Mouse (Mus musculus) adrenal gland, adult 2 months (tissue): Measurements from ENCODE around the gene Gdpd3. TPM values are rescaled to one million over a fixed set of nuclear protein-coding genes. Genes with fewer than 3 reads are reported as not detected.
A peak's percentile ranks its signal among the peaks of the same experiment; 100 is the strongest.

Experiments
- DNase-seq: peaks from one replicate; pipeline ENCODE4 v3.0.0; 2021
- polyA plus RNA-seq: library from polyadenylated mRNA; depleted of rRNA; stranded (reverse); fragments of >200 nt; gene quantifications from 2 replicates; pipeline ENCODE4 v1.2.3, GENCODE M21; 2012; rRNA removed
- total RNA-seq, 2 experiments: library from RNA; stranded (reverse); gene quantifications; 2 replicates each; pipeline ENCODE4 v1.2.3; 2021

Gdpd3 gene
- total and polyA plus RNA-seq, 3 experiments: 2.4 to 10.2 (median 2.4) TPM

DNA sequence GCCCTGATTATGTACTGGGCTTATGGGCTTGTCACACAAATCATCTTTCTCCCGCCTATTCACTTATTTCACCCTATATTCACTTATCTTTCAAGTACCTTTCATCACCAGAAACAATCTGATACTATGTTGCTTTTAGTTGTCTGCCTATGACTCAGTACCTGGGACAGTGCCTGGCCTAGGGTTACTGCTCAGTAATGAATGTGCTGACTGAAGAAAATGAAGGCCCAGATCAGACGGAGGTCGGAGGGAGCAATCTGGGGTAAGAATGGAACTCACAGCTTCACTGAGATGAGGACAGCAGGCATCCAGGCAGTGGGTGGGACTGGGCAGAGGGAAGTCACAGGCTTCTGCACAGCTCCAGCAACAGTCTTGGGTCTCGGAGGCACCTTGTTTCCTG, 41.3 kb downstream of the Gdpd3 start:
- peak; percentile 60 for DNase-seq

DNA sequence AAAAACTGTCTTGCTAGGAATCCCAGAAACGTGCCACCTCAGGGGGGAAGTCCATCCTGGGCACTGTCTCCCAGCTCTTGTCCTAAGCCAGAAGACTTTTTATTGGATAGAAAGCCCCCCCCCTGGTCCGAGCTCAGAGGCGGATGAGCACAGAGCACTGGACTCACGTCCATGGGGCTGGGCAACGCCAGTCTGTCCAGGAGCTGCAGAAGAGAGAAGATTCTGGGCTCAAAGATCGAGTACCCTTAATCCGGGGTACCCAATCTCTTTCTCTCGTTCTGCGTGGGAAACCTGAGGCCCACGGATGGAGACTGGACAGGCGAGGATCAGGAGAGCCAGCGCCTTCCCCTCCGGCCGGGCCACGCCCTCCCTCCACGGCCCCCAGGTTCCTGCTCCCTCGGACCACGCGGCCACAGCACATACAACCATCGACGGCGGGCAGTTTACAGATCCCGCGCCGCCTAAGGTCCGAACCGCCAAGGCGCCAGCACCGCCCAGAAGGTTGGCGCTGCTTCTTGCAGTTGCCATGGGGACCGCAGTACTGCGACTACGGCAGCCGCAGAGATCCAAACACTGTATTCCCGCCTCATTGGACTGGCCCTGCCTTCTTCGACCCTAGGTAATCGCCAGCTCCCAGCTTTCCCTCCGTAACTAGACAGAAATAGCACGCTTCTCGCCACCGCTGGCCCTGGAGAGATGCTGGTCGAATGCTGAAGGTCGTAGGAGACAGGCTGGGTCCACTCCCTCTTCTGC, 42.7 kb downstream of the Gdpd3 start:
- DNase-seq: peak; percentile 93

DNA sequence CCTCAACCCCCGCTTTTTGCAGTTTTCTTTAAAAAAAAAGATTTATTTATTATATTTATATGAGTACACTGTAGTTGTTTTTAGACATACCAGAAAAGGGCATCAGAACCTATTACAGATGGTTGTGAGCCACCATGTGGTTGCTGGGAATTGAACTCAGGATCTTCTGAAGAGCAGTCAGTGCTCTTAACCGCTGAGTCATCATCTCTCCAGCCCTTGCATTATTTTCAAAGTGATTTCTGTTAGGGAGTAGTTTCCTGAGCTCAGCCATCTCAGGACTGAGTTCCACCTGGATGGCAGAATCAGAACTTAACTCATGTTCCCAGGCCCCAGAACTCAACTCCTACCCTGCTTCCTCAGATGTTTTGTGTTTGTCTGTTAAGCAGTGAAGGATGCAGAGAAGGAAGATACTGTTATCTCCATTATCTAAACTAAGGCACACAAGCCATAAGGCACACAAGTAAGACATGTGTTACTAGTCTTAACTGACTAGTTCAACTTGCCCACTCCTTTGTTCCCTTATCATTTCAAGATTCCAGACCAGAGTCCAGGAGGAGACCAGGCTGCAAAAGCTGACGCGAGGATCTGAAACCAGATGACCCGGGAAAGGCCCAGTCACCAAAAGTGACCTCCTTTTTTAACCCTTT, 43.7 kb downstream of the Gdpd3 start:
- DNase-seq: no peak

GRCm38 (mm10) chr7:126815726-126816222, 49.6 kb downstream of the Gdpd3 start:
- peak; percentile 55 for DNase-seq

GRCm38 (mm10) chr7:126816494-126816893, 50.4 kb downstream of the Gdpd3 start:
- no peak for DNase-seq

DNA sequence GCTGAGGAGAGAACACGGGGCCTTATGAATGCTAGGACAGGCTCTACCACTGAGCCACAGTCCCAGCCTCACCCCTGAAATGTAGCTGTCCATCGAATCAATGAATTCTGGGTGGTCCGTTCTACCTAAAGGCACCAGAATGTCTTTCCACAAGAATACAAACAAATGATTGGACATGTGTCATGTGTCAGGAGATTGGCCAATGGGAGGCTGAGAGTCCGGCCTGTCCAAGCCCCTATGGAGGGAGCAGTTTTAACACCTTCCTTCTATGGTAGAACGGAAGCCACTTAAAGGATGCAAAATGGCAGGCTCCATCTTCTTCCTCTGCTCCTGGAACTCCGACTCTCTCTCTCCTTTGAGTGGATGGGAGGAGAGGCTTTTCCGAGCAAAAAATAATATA, 51.5 kb downstream of the Gdpd3 start:
- DNase-seq: no peak

- no peak for DNase-seq
Observed at GRCm38 (mm10) chr7:126818818-126819217, 52.7 kb downstream of the Gdpd3 start.

GRCm38 (mm10) chr7:126821835-126822511, 55.8 kb downstream of the Gdpd3 start:
- DNase-seq: peak; percentile 88

DNA sequence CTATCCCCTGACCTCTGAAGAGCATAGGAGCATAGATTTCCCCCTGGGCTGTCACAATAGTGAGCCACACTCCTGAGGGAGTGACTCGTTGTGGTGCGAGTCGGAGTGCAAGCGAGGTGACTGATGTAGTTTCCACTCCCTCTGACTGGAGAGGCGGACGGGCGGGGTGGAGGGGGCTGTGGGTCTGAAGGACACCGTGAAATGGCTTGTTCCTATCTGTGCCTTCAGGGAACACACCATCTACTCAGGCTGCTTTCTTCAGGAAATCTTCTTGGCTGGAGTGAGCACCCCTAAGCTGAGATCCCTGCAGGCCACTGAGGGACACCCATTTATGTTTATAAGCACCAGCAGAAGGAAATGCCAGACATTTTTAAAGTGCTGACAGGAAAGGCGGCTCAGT, 56.6 kb downstream of the Gdpd3 start:
- DNase-seq: peak; percentile 63

- no peak for DNase-seq
Observed at GRCm38 (mm10) chr7:126823202-126823711, 57.1 kb downstream of the Gdpd3 start.

DNA sequence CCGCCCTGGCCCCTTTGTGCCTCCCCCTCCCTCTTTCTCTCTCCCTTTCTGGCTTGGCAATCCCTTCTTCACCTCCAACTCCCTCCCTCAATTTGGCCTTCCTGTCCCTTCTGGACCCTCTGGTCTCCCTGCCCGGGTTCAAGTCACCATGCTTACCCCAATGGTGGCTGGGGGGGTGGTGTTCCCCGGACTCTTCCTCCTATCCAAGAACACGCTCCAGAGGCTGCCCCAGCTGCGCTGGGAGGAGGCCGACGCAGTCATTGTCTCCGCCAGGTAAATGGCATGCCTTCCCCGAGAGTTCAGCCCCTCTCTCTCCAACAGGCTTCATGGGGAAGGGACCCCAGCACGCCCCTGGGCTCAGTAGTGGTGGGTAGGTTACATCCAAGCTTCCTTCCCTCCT, 57.8 kb downstream of the Gdpd3 start:
- DNase-seq: no peak

Other genes with a start within 250 kb of the Gdpd3 start
- gene Eif3c, start 199.9 kb upstream of the Gdpd3 start, total RNA-seq: 100 to 1,000 TPM; 236 to 240 TPM
- 97.2 and 133 TPM in 2 replicates for gene Eif3c, start 199.9 kb upstream of the Gdpd3 start, polyA plus RNA-seq
- gene Apobr, start 181.4 kb upstream of the Gdpd3 start, total RNA-seq: 1 to 10 TPM; 2.0 to 4.7 TPM
- 5.3 and 7.5 TPM in 2 replicates for gene Apobr, start 181.4 kb upstream of the Gdpd3 start, polyA plus RNA-seq
- 10 to 100 TPM; 33.2 to 47.4 TPM for gene Cln3, start 180.5 kb upstream of the Gdpd3 start, total RNA-seq
- 52.8 and 56.1 TPM in 2 replicates for gene Cln3, start 180.5 kb upstream of the Gdpd3 start, polyA plus RNA-seq
- gene Il27, start 171.4 kb upstream of the Gdpd3 start, total RNA-seq: not detected
- gene Il27, start 171.4 kb upstream of the Gdpd3 start, polyA plus RNA-seq: 0.13 and 0.19 TPM in 2 replicates
- gene Nupr1, start 135.5 kb upstream of the Gdpd3 start, total RNA-seq: 10 to 100 TPM; 22.9 to 26.3 TPM
- 2.8 and 4.4 TPM in 2 replicates for gene Nupr1, start 135.5 kb upstream of the Gdpd3 start, polyA plus RNA-seq
- 10 to 100 TPM; 39.9 to 49.7 TPM for gene Sgf29, start 117.0 kb upstream of the Gdpd3 start, total RNA-seq
- gene Sgf29, start 117.0 kb upstream of the Gdpd3 start, polyA plus RNA-seq: 64.5 and 74.4 TPM in 2 replicates
- 10 to 100 TPM; 48.1 to 52.7 TPM for gene Sult1a1, start 89.9 kb upstream of the Gdpd3 start, total RNA-seq
- gene Sult1a1, start 89.9 kb upstream of the Gdpd3 start, polyA plus RNA-seq: 29.3 and 34.3 TPM in 2 replicates
- 100 to 1,000 TPM; 101 to 104 TPM for gene Bola2, start 70.9 kb upstream of the Gdpd3 start, total RNA-seq
- 44.1 and 48.7 TPM in 2 replicates for gene Bola2, start 70.9 kb upstream of the Gdpd3 start, polyA plus RNA-seq
- gene Slx1b, start 70.5 kb upstream of the Gdpd3 start, total RNA-seq: 10 to 100 TPM; 11.3 to 13.5 TPM
- gene Slx1b, start 70.5 kb upstream of the Gdpd3 start, polyA plus RNA-seq: 35.0 and 35.7 TPM in 2 replicates
- 10 to 100 TPM; 11.6 to 24.3 TPM for gene Coro1a, start 58.5 kb upstream of the Gdpd3 start, total RNA-seq
- 49.5 and 67.1 TPM in 2 replicates for gene Coro1a, start 58.5 kb upstream of the Gdpd3 start, polyA plus RNA-seq
- 100 to 1,000 TPM; 139 to 169 TPM for gene Mapk3, start 6.7 kb upstream of the Gdpd3 start, total RNA-seq
- gene Mapk3, start 6.7 kb upstream of the Gdpd3 start, polyA plus RNA-seq: 242 and 299 TPM in 2 replicates
- gene Ypel3, start 10.6 kb downstream of the Gdpd3 start, total RNA-seq: 100 to 1,000 TPM in 1 of 2 experiments, 10 to 100 TPM in 1; 92.8 to 136 TPM
- 970 and 1,207 TPM in 2 replicates for gene Ypel3, start 10.6 kb downstream of the Gdpd3 start, polyA plus RNA-seq
- under 1 TPM; 0.31 to 0.75 TPM for gene Tbx6, start 15.1 kb downstream of the Gdpd3 start, total RNA-seq
- 3.4 and 3.7 TPM in 2 replicates for gene Tbx6, start 15.1 kb downstream of the Gdpd3 start, polyA plus RNA-seq
- gene Ppp4c, start 26.2 kb downstream of the Gdpd3 start, total RNA-seq: 10 to 100 TPM; 77.4 to 86.0 TPM
- 89.8 and 92.4 TPM in 2 replicates for gene Ppp4c, start 26.2 kb downstream of the Gdpd3 start, polyA plus RNA-seq
- 10 to 100 TPM; 16.4 to 21.0 TPM for gene Fam57b, start 31.3 kb downstream of the Gdpd3 start, total RNA-seq
- gene Fam57b, start 31.3 kb downstream of the Gdpd3 start, polyA plus RNA-seq: 27.8 and 40.9 TPM in 2 replicates
- gene 4930451I11Rik, start 65.3 kb downstream of the Gdpd3 start, total RNA-seq: not detected
- gene 4930451I11Rik, start 65.3 kb downstream of the Gdpd3 start, polyA plus RNA-seq: not detected in 2 replicates
- under 1 TPM; 0.40 to 0.52 TPM for gene Doc2a, start 81.1 kb downstream of the Gdpd3 start, total RNA-seq
- 0.52 and 0.83 TPM in 2 replicates for gene Doc2a, start 81.1 kb downstream of the Gdpd3 start, polyA plus RNA-seq
- gene Hirip3, start 95.6 kb downstream of the Gdpd3 start, total RNA-seq: 10 to 100 TPM in 1 of 2 experiments, 1 to 10 TPM in 1; 8.2 to 16.3 TPM
- 1.4 and 2.9 TPM in 2 replicates for gene Hirip3, start 95.6 kb downstream of the Gdpd3 start, polyA plus RNA-seq
- gene Ino80e, start 96.0 kb downstream of the Gdpd3 start, total RNA-seq: 10 to 100 TPM; 42.5 to 44.5 TPM
- gene Ino80e, start 96.0 kb downstream of the Gdpd3 start, polyA plus RNA-seq: 73.8 and 75.0 TPM in 2 replicates
- gene Taok2, start 118.4 kb downstream of the Gdpd3 start, total RNA-seq: 10 to 100 TPM; 60.6 to 66.8 TPM
- 136 and 169 TPM in 2 replicates for gene Taok2, start 118.4 kb downstream of the Gdpd3 start, polyA plus RNA-seq
- 10 to 100 TPM; 28.1 to 35.4 TPM for gene Tmem219, start 156.6 kb downstream of the Gdpd3 start, total RNA-seq
- 242 and 243 TPM in 2 replicates for gene Tmem219, start 156.6 kb downstream of the Gdpd3 start, polyA plus RNA-seq
- gene Kctd13, start 162.5 kb downstream of the Gdpd3 start, total RNA-seq: 10 to 100 TPM; 25.9 to 26.8 TPM
- 52.0 and 52.9 TPM in 2 replicates for gene Kctd13, start 162.5 kb downstream of the Gdpd3 start, polyA plus RNA-seq
- 1 to 10 TPM in 1 of 2 experiments, under 1 TPM in 1; 0.66 to 2.2 TPM for gene Asphd1, start 183.2 kb downstream of the Gdpd3 start, total RNA-seq
- 2.0 and 2.5 TPM in 2 replicates for gene Asphd1, start 183.2 kb downstream of the Gdpd3 start, polyA plus RNA-seq
- 100 to 1,000 TPM in 1 of 2 experiments, 10 to 100 TPM in 1; 87.4 to 126 TPM for gene Sez6l2, start 184.2 kb downstream of the Gdpd3 start, total RNA-seq
- 33.4 and 42.4 TPM in 2 replicates for gene Sez6l2, start 184.2 kb downstream of the Gdpd3 start, polyA plus RNA-seq
- gene Cdipt, start 209.6 kb downstream of the Gdpd3 start, total RNA-seq: 100 to 1,000 TPM; 102 to 107 TPM
- gene Cdipt, start 209.6 kb downstream of the Gdpd3 start, polyA plus RNA-seq: 239 and 259 TPM in 2 replicates
- 1 to 10 TPM; 1.6 TPM for gene Cdiptos, start 209.8 kb downstream of the Gdpd3 start, total RNA-seq
- gene Cdiptos, start 209.8 kb downstream of the Gdpd3 start, polyA plus RNA-seq: 0.43 and 1.4 TPM in 2 replicates
- 100 to 1,000 TPM; 115 to 145 TPM for gene Mvp, start 248.3 kb downstream of the Gdpd3 start, total RNA-seq
- 95.3 and 172 TPM in 2 replicates for gene Mvp, start 248.3 kb downstream of the Gdpd3 start, polyA plus RNA-seq